Mouse (Mus musculus) heart, embryonic 14.5 days (tissue): Measurements from ENCODE around the gene Ganc. TPM values are rescaled to one million over a fixed set of nuclear protein-coding genes. Genes with fewer than 3 reads are reported as not detected.

Experiments used
- ATAC-seq: fragments of 200-750 bp; cut with Nextera tagmentation; 2 replicates; pipeline ENCODE4 v1.8.0; 2017; ENCODE audit warnings: low read depth, moderate TSS enrichment; ENCODE audit not compliant: insufficient number of reproducible peaks, insufficient read depth, low FRiP score
- H3K27ac ChIP-seq, 2 experiments: fragments of 200-500 bp in 1 of 2; fragments of 300-500 bp in 1 of 2; sonication (generic) in 1 of 2; replicated peaks in 1 of 2; 2 replicates each; pipeline ENCODE4 v1.5.1; 2012 to 2014; ENCODE audit warnings: low read depth in 2 of 2, low read length in 2 of 2, control low read depth in 1 of 2, mild to moderate bottlenecking in 1 of 2, mixed read lengths in 1 of 2; ENCODE audit not compliant: control insufficient read depth in 1 of 2, insufficient read depth in 1 of 2
- H3K27me3 ChIP-seq: fragments of 300-500 bp; sonication (generic); 2 replicates; pipeline ENCODE4 v1.6.1; 2014; ENCODE audit warnings: mild to moderate bottlenecking, low read length, control low read depth; ENCODE audit not compliant: control insufficient read depth, insufficient read depth
- H3K36me3 ChIP-seq: fragments of 300-500 bp; sonication (generic); 2 replicates; pipeline ENCODE4 v1.6.1; 2014; ENCODE audit warnings: mild to moderate bottlenecking, control low read depth, low read length, mixed read lengths; ENCODE audit not compliant: control insufficient read depth, insufficient read depth
- H3K4me1 ChIP-seq, 2 experiments: fragments of 200-500 bp in 1 of 2; fragments of 300-500 bp in 1 of 2; sonication (generic) in 1 of 2; 2 replicates each; pipeline ENCODE4 v1.6.1; 2012 to 2014; ENCODE audit warnings: low read length in 2 of 2, control low read depth in 1 of 2, mixed read lengths in 1 of 2; ENCODE audit not compliant: control insufficient read depth in 2 of 2, insufficient read depth in 2 of 2
- H3K4me2 ChIP-seq: fragments of 300-500 bp; sonication (generic); 2 replicates; pipeline ENCODE4 v1.6.1; 2014; ENCODE audit warnings: mild to moderate bottlenecking, low read length
- H3K4me3 ChIP-seq, 2 experiments: fragments of 200-500 bp in 1 of 2; fragments of 300-500 bp in 1 of 2; sonication (generic) in 1 of 2; 2 replicates each; pipeline ENCODE4 v1.5.1; 2012 to 2014; ENCODE audit warnings: low read length in 2 of 2, mild to moderate bottlenecking in 2 of 2, control low read depth in 1 of 2, low read depth in 1 of 2, moderate library complexity in 1 of 2; ENCODE audit not compliant: control insufficient read depth in 1 of 2, insufficient read depth in 1 of 2
- H3K9ac ChIP-seq: fragments of 300-500 bp; sonication (generic); 2 replicates; pipeline ENCODE4 v1.6.1; 2014; ENCODE audit warnings: mild to moderate bottlenecking, low read length
- H3K9me3 ChIP-seq: fragments of 300-500 bp; sonication (generic); 2 replicates; pipeline ENCODE4 v1.6.1; 2016; ENCODE audit warnings: low read length, control low read depth; ENCODE audit not compliant: control insufficient read depth
- WGBS: fragments of 180-500 bp; shearing (Covaris S2); extraction: QIAGEN DNeasy Blood & Tissue Kit; methylation state at CpG from one replicate; pipeline ENCODE4 v1.1.7; 2014; 5-methylcytosine and 5-hydroxymethylcytosine counted together
- polyA plus RNA-seq: library from polyadenylated mRNA; unstranded; fragments of >200 nt; fragmentation: Nextera tagmentation; extraction: Ambion mirVana; gene quantifications from 2 replicates; pipeline ENCODE4 v1.2.1, GENCODE M21; 2014

Gene Ganc
- polyA plus RNA-seq, 1 experiment from 2014 or later, result 9.8 TPM

DNA sequence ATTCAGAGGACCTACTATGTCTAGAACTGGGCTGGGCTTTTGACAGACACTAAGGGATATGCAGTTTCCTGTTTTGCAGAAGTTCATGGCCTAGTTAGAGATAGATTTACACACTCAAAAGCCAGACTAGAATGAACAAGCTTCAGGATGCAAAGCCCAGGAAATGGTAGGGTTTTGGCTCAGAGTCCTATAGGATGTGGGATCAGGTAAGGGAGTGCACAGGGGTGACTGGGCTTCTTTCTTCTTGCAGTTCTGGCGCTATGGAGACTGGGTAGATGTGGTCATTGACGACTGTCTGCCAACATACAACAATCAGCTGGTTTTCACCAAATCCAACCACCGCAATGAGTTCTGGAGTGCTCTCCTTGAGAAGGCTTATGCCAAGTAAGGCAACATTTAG is 80.5 kb downstream of the Ganc start:
- no peak overlapping the region for H3K9ac ChIP-seq
- H3K4me1 ChIP-seq, result peaks cover 5 to 11% of the 10 kb centered on the region in 2 experiments
- H3K9me3 ChIP-seq, result no peaks in the 10 kb centered on the region
- no peak overlapping the region for H3K4me3 ChIP-seq
- no peak for ATAC-seq
- H3K4me2 ChIP-seq, result no peak overlapping the region
- H3K27me3 ChIP-seq, result no peaks in the 10 kb centered on the region
- no peak overlapping the region for H3K27ac ChIP-seq
- 87% methylated on average over 3 of the region's 3 CpGs for WGBS
- H3K36me3 ChIP-seq, result no peaks in the 10 kb centered on the region

DNA sequence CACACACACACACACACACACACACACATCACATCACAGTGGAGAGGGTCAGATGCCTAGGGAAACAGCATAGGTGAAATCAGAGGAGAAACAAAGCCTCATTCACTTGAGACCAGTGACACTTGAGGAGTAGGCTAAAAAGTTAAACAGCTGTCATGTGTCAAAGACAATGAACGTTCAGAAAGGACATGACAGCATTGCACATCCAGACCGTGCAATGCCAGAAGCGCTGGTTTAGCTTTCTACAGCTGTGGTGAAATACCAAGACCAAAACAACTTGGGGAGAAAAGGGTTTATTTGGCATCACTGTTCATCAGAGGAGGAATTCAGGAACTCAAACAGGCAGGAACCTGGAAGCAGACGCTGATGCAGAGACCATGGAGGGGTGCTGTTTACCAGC is 89.6 kb downstream of the Ganc start:
- 51% methylated on average over 4 of the region's 4 CpGs for WGBS
- Histone ChIP-seq H3K9me3 (no peaks in the 10 kb centered on the region), H3K27ac (no peak overlapping the region), H3K27me3 (no peaks in the 10 kb centered on the region), H3K4me2 (no peak overlapping the region), H3K9ac (no peak overlapping the region), H3K4me3 (no peak overlapping the region), H3K36me3 (no peaks in the 10 kb centered on the region), H3K4me1 (peaks cover 5 to 6% of the 10 kb centered on the region in 2 experiments; a peak in 2 of 4 replicates)
- ATAC-seq, result no peak

DNA sequence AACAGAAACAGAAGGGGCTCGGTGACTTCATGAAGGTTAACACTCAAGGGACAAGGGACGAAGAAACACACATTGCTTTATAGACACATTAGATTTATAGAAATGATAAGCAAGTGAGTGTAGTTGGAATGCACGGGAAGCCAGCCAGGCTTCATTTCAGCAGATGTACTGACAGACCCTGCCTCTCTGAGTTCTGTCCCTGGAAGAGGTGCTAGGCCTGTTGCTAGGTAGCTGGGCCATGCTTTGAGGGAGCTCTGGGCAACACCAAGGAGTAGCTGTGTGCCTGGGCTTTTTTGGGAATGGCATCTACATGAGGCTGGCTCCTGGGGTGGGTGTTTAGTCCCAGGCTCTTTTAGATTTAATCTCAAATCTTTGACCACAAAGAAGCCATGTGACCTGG is 92.8 kb downstream of the Ganc start:
- WGBS, result 41% methylated on average over 3 of the region's 3 CpGs
- peak overlapping the region in 1 of 2 experiments; percentile 30; a peak in 2 of 4 replicates for H3K27ac ChIP-seq
- no peak overlapping the region for H3K4me2 ChIP-seq
- ATAC-seq, result no peak
- no peaks in the 10 kb centered on the region for H3K9me3 ChIP-seq
- no peak overlapping the region for H3K4me3 ChIP-seq
- no peak overlapping the region for H3K9ac ChIP-seq
- no peaks in the 10 kb centered on the region for H3K27me3 ChIP-seq
- peaks cover 21 to 28% of the 10 kb centered on the region in 2 experiments for H3K4me1 ChIP-seq
- H3K36me3 ChIP-seq, result no peaks in the 10 kb centered on the region

DNA sequence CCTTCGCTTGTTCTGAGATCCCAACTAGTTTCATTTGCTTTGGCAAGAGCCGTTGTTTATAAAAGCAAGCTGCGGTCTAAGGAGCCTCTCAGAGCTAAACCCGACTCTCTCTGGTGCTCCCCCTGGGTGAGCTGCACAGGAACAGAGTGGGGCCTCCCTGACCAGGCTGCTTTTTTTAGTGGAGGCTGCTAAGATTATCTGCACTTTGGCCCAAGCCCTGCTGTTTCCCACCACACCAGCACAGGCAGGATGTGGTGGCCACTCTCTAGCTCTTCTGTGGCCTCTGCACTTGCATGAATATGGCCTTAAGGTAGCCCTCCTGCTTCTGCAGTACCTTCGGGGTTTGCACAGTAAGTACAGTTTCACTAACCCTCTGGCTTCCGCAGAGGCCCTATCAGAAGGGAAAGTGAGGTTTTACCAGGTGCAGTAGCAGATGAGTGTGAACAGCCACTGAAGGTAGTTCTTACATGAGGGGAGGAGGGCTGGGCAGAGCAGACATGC is 96.3 kb downstream of the Ganc start:
- Histone ChIP-seq H3K4me3 (no peak overlapping the region), H3K4me1 (peaks cover 34 to 47% of the 10 kb centered on the region in 2 experiments), H3K4me2 (peak overlapping the region; percentile 2; the same call in 1 of the 2 replicates), H3K9ac (peak overlapping the region; percentile 28), H3K27ac (peak overlapping the region; percentile 67 to 73), H3K27me3 (no peaks in the 10 kb centered on the region), H3K9me3 (no peaks in the 10 kb centered on the region), H3K36me3 (peaks cover 15% of the 10 kb centered on the region)
- 34% methylated on average over 6 of the region's 6 CpGs for WGBS
- ATAC-seq, result peak; percentile 31; the same call in 1 of the 2 replicates

DNA sequence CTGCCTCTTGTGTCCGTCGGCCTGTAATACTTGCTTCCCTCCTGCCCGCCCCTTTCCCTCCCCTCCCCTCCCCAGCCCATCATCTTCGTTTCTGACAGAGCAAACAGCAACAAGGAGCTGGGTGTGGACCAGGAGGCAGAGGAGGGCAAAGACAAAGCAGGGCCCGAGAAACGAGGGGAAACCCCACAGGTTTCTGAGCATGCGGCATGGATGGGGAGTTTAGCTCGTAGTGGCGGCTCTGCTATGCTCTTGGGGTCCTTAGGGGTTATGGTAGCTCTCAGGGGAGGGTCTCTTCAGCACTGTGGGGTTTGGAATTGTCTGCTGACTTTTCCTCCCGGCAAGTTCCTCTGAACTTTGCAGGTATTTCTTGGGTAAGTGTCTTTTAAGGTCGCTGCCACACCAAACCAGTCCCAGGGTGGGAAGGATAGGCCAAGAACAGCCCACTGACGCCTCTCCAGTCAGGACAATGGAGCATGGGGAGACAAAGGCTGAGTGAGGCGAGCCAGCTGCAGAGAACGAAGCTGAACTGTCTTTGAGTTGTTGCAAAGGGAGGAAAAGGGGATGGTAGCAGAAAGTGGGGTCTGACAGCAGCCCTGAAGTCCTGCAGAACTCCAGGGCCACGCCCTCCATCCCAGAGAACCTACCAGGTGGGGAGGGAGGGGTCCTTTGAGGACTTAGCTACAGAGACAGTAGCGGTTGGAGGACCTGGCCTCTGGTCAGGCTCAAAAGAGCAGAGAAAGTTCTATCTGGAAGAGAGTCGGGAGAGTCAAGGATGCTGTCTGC is 97.6 kb downstream of the Ganc start:
- Histone ChIP-seq H3K9me3 (no peaks in the 10 kb centered on the region; the same call in 1 of the 2 replicates), H3K9ac (no peak overlapping the region)
- ATAC-seq, result no peak

DNA sequence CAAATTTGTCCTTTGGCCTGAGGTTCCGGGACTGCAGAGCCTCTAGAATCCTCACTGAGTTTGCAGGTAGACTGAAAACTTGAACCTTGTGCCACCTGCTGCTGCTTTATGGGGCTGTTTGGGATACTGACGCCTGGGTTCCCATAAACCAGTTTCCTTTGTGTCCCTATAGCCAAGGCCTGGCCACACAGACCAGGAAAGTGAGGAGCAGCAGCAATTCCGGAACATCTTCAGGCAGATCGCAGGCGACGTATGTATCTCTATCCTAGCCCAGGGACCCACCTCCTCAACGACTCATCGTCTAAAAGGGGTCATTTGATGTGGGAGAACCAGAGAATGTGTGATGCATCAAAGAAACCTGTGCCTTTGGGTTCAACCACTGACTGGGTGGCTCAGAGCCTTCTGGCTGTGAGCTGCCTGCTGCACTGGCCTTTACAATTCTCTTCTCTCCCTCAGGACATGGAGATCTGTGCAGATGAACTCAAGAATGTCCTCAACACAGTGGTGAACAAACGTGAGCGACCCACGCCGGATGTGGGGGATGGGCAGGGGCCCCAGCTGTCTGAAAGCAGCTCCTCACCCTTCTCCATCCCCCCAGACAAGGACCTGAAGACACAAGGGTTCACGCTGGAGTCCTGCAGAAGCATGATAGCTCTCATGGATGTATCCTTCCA is 98.4 kb downstream of the Ganc start:
- peaks cover 29 to 41% of the 10 kb centered on the region in 2 experiments for H3K4me1 ChIP-seq
- peaks cover 31% of the 10 kb centered on the region for H3K36me3 ChIP-seq
- no peak for ATAC-seq

More for the DNA sequence above, 97.6 kb downstream of the Ganc start:
- H3K36me3 ChIP-seq, result peaks cover 28% of the 10 kb centered on the region
- WGBS, result 49% methylated on average over 17 of the region's 17 CpGs
- H3K27ac ChIP-seq, result no peak overlapping the region
- H3K4me3 ChIP-seq, result no peak overlapping the region
- peaks cover 34 to 47% of the 10 kb centered on the region in 2 experiments for H3K4me1 ChIP-seq
- no peak overlapping the region for H3K4me2 ChIP-seq
- no peaks in the 10 kb centered on the region for H3K27me3 ChIP-seq

DNA sequence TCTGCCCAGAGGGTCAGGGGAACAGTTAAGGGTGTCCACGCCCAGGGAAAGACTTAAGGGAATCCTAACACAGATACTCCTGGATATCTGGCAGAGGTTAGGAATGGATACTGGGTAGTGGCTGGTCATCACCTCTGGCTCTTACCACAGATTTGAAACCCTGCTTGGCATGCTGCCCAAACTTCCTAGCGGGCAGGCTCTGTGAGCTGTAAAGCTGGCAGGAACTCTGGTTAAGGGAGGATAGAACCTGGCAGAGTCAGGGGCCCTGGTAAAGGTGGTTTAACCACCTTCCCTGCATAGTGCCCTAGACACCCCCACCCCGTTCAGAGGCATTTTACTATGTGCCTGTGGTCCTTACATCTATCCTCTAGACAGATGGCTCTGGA is 98.9 kb downstream of the Ganc start:
- WGBS, result 24% methylated on average over 3 of the region's 3 CpGs
- no peak for ATAC-seq
- Histone ChIP-seq H3K9me3 (no peaks in the 10 kb centered on the region; the same call in 1 of the 2 replicates), H3K4me1 (peaks cover 29 to 41% of the 10 kb centered on the region in 2 experiments), H3K9ac (no peak overlapping the region), H3K27me3 (no peaks in the 10 kb centered on the region), H3K27ac (peak overlapping the region; percentile 16 to 24; a peak in 2 of 4 replicates), H3K4me3 (no peak overlapping the region), H3K36me3 (peaks cover 36% of the 10 kb centered on the region), H3K4me2 (no peak overlapping the region)

More for the DNA sequence above, 98.4 kb downstream of the Ganc start:
- Histone ChIP-seq H3K9ac (no peak overlapping the region), H3K9me3 (no peaks in the 10 kb centered on the region; the same call in 1 of the 2 replicates), H3K4me3 (no peak overlapping the region), H3K27ac (peak overlapping the region; percentile 16 to 33; a peak in 2 of 4 replicates), H3K27me3 (no peaks in the 10 kb centered on the region), H3K4me2 (no peak overlapping the region)
- 58% methylated on average over 13 of the region's 13 CpGs for WGBS
